Mouse (Mus musculus): Measurements from ENCODE around the gene Wnk1. TPM values are rescaled to one million over a fixed set of nuclear protein-coding genes. Genes with fewer than 3 reads are reported as not detected.

Wnk1 gene
- total and polyA plus RNA-seq, 3 experiments = 157 to 369 (median 354) TPM

GRCm38 (mm10) chr6:120019697-120020096 is 18.8 kb downstream of the Wnk1 start:
- intact Hi-C loops (cut with DNase I) = no loop called here
- Histone ChIP-seq H3K27ac (no peak overlapping the region; the same call in 1 of the 2 replicates), H3K4me1 (ENCODE audit: control insufficient read depth, insufficient read depth, low read length) (peaks cover 7% of the 10 kb centered on the region), H3K4me3 (no peak overlapping the region), H3K79me2 (replicated peaks; ENCODE audit: control insufficient read depth, insufficient read depth, low read length) (peaks cover 1% of the 10 kb centered on the region), H3K27me3 (ENCODE audit: control insufficient read depth, insufficient read depth, low read length) (no peaks in the 10 kb centered on the region), H3K9ac (ENCODE audit: low read depth, low read length) (no peak overlapping the region), H3K36me3 (ENCODE audit: control insufficient read depth, insufficient read depth, low read length) (peaks cover 30% of the 10 kb centered on the region)
- no peak for DNase-seq
- WGBS = 64% methylated on average over 2 of the region's 2 CpGs
- TF ChIP-seq EP300 (IDR thresholded peaks at IDR 0.05; ENCODE audit: insufficient read depth, low read depth, low read length) (no peak), POLR2A (IDR thresholded peaks at IDR 0.05; ENCODE audit: insufficient read depth, low read depth, low read length) (no peak), CTCF (IDR thresholded peaks at IDR 0.05) (no peak)

GRCm38 (mm10) chr6:120013125-120013524 is 25.3 kb downstream of the Wnk1 start:
- H3K4me3 ChIP-seq = no peak overlapping the region
- no peaks in the 10 kb centered on the region for H3K27me3 ChIP-seq (ENCODE audit: control insufficient read depth, insufficient read depth, low read length)
- H3K27ac ChIP-seq = no peak overlapping the region
- no peaks in the 10 kb centered on the region; the same call in 1 of the 2 replicates for H3K79me2 ChIP-seq (replicated peaks; ENCODE audit: control insufficient read depth, insufficient read depth, low read length)
- no peak for DNase-seq
- peaks cover 22% of the 10 kb centered on the region for H3K36me3 ChIP-seq (ENCODE audit: control insufficient read depth, insufficient read depth, low read length)
- WGBS = 59% methylated on average over 1 of the region's 1 CpGs
- H3K4me1 ChIP-seq (ENCODE audit: control insufficient read depth, insufficient read depth, low read length) = peaks cover 5% of the 10 kb centered on the region
- H3K9ac ChIP-seq (ENCODE audit: low read depth, low read length) = no peak overlapping the region
- TF ChIP-seq EP300 (IDR thresholded peaks at IDR 0.05; ENCODE audit: insufficient read depth, low read depth, low read length) (no peak), POLR2A (IDR thresholded peaks at IDR 0.05; ENCODE audit: insufficient read depth, low read depth, low read length) (no peak), CTCF (IDR thresholded peaks at IDR 0.05) (no peak)
- intact Hi-C loops (cut with DNase I) = no loop called here

- intact Hi-C loops (cut with DNase I) = no loop called here
- TF ChIP-seq POLR2A (IDR thresholded peaks at IDR 0.05; ENCODE audit: insufficient read depth, low read depth, low read length) = no peak
- TF ChIP-seq CTCF (IDR thresholded peaks at IDR 0.05) = no peak
- no peak for TF ChIP-seq EP300 (IDR thresholded peaks at IDR 0.05; ENCODE audit: insufficient read depth, low read depth, low read length)
- Histone ChIP-seq H3K4me1 (ENCODE audit: control insufficient read depth, insufficient read depth, low read length) (peaks cover 5% of the 10 kb centered on the region), H3K79me2 (replicated peaks; ENCODE audit: control insufficient read depth, insufficient read depth, low read length) (no peaks in the 10 kb centered on the region; the same call in 1 of the 2 replicates), H3K4me3 (no peak overlapping the region), H3K27me3 (ENCODE audit: control insufficient read depth, insufficient read depth, low read length) (no peaks in the 10 kb centered on the region), H3K36me3 (ENCODE audit: control insufficient read depth, insufficient read depth, low read length) (peaks cover 23% of the 10 kb centered on the region), H3K27ac (no peak overlapping the region), H3K9ac (ENCODE audit: low read depth, low read length) (no peak overlapping the region)
- 90% methylated on average over 1 of the region's 1 CpGs for WGBS
- DNase-seq = no peak
Observed at GRCm38 (mm10) chr6:120011440-120011839, 27.0 kb downstream of the Wnk1 start.

- H3K36me3 ChIP-seq (ENCODE audit: control insufficient read depth, insufficient read depth, low read length) = peaks cover 23% of the 10 kb centered on the region
- DNase-seq = no peak
- peaks cover 5% of the 10 kb centered on the region for H3K4me1 ChIP-seq (ENCODE audit: control insufficient read depth, insufficient read depth, low read length)
- intact Hi-C loops (cut with DNase I) = no loop called here
- no peak for TF ChIP-seq CTCF (IDR thresholded peaks at IDR 0.05)
- TF ChIP-seq POLR2A (IDR thresholded peaks at IDR 0.05; ENCODE audit: insufficient read depth, low read depth, low read length) = no peak
- no peak for TF ChIP-seq EP300 (IDR thresholded peaks at IDR 0.05; ENCODE audit: insufficient read depth, low read depth, low read length)
- no peaks in the 10 kb centered on the region for H3K27me3 ChIP-seq (ENCODE audit: control insufficient read depth, insufficient read depth, low read length)
- WGBS = 21% methylated on average over 1 of the region's 1 CpGs
- no peak overlapping the region for H3K9ac ChIP-seq (ENCODE audit: low read depth, low read length)
- H3K4me3 ChIP-seq = no peak overlapping the region
- no peaks in the 10 kb centered on the region; the same call in 1 of the 2 replicates for H3K79me2 ChIP-seq (replicated peaks; ENCODE audit: control insufficient read depth, insufficient read depth, low read length)
- H3K27ac ChIP-seq = no peak overlapping the region
Observed at GRCm38 (mm10) chr6:120011001-120011400, 27.5 kb downstream of the Wnk1 start.

GRCm38 (mm10) chr6:120010535-120010934 is 27.9 kb downstream of the Wnk1 start:
- intact Hi-C loops (cut with DNase I) = no loop called here
- H3K36me3 ChIP-seq (ENCODE audit: control insufficient read depth, insufficient read depth, low read length) = peaks cover 23% of the 10 kb centered on the region
- no peaks in the 10 kb centered on the region for H3K27me3 ChIP-seq (ENCODE audit: control insufficient read depth, insufficient read depth, low read length)
- no peak overlapping the region for H3K27ac ChIP-seq
- no peak overlapping the region for H3K9ac ChIP-seq (ENCODE audit: low read depth, low read length)
- no peak for TF ChIP-seq EP300 (IDR thresholded peaks at IDR 0.05; ENCODE audit: insufficient read depth, low read depth, low read length)
- no peak for TF ChIP-seq POLR2A (IDR thresholded peaks at IDR 0.05; ENCODE audit: insufficient read depth, low read depth, low read length)
- TF ChIP-seq CTCF (IDR thresholded peaks at IDR 0.05) = no peak
- DNase-seq = no peak
- H3K79me2 ChIP-seq (replicated peaks; ENCODE audit: control insufficient read depth, insufficient read depth, low read length) = no peaks in the 10 kb centered on the region; the same call in 1 of the 2 replicates
- H3K4me1 ChIP-seq (ENCODE audit: control insufficient read depth, insufficient read depth, low read length) = peaks cover 5% of the 10 kb centered on the region
- no peak overlapping the region for H3K4me3 ChIP-seq

GRCm38 (mm10) chr6:120001718-120002117 is 36.8 kb downstream of the Wnk1 start:
- Histone ChIP-seq H3K4me3 (no peak overlapping the region), H3K9ac (ENCODE audit: low read depth, low read length) (no peak overlapping the region), H3K27me3 (ENCODE audit: control insufficient read depth, insufficient read depth, low read length) (no peaks in the 10 kb centered on the region), H3K79me2 (replicated peaks; ENCODE audit: control insufficient read depth, insufficient read depth, low read length) (no peaks in the 10 kb centered on the region), H3K27ac (no peak overlapping the region), H3K4me1 (ENCODE audit: control insufficient read depth, insufficient read depth, low read length) (no peaks in the 10 kb centered on the region; the same call in none of the 2 replicates), H3K36me3 (ENCODE audit: control insufficient read depth, insufficient read depth, low read length) (peaks cover 7% of the 10 kb centered on the region)
- intact Hi-C loops (cut with DNase I) = loop anchor here (1.0 kb wide), 2 partner anchors 192 to 197 kb away; no protein-coding TSS in a partner anchor
- TF ChIP-seq POLR2A (IDR thresholded peaks at IDR 0.05; ENCODE audit: insufficient read depth, low read depth, low read length) = no peak
- peak; percentile 94 for TF ChIP-seq CTCF (IDR thresholded peaks at IDR 0.05)
- no peak for TF ChIP-seq EP300 (IDR thresholded peaks at IDR 0.05; ENCODE audit: insufficient read depth, low read depth, low read length)
- DNase-seq = no peak

Data from heart, adult 2 months (tissue).